28 mouse cellular contexts compared by ENCODE assay signal in genomic region chr12:103445060-103445459, GRCm38 (mm10). TPM values are rescaled to one million over a fixed set of nuclear protein-coding genes. Genes with fewer than 3 reads are reported as not detected.
DNase-seq lines count a peak whose midpoint lies in the region; ATAC-seq and TF ChIP-seq lines count a peak whose summit lies in the region.
"Had no signal": no experiment of that assay in that cellular context is flagged by ENCODE, and none has a peak within 500 bp of the region (broad histone marks: within the 10 kb centered on the region; RNA-seq: fewer than 3 reads in every experiment).

No protein-coding gene starts in this region.

- 67% methylated on average over 3 of the region's 3 CpGs for WGBS in midbrain, postnatal 0 days

- in situ Hi-C loops in CH12.LX (cut with MboI; ENCODE audit: low pct_ligation_motif_present, low pct_unique_long_range_greater_than_20kb, low sequenced_read_pairs): no loop called here

- no peak overlapping the region for H3K4me3 ChIP-seq in CH12.LX (replicated peaks in 1 of 3; ENCODE audit: low read depth in 2 of 3, low read length in 2 of 3, poor library complexity in 1 of 3)
- no peak overlapping the region for H3K4me3 ChIP-seq in midbrain, postnatal 0 days (ENCODE audit: low read depth, low read length)
- H3K4me3 ChIP-seq: embryonic facial prominence, embryonic 13.5 days; embryonic facial prominence, embryonic 15.5 days; erythroblast, embryonic 14.5 days; forebrain, embryonic 10.5 days; forebrain, embryonic 12.5 days had no signal

- H3K79me2 ChIP-seq in CH12.LX (replicated peaks; ENCODE audit: control insufficient read depth, extremely low read depth, insufficient read depth, poor library complexity, severe bottlenecking): no peaks in the 10 kb centered on the region

- H3K9ac ChIP-seq in CH12.LX (ENCODE audit: insufficient read depth, low read depth): no peak overlapping the region
- no peak overlapping the region for H3K9ac ChIP-seq in midbrain, postnatal 0 days (replicated peaks; ENCODE audit: low read length, poor library complexity, severe bottlenecking)
- H3K9ac ChIP-seq: embryonic facial prominence, embryonic 13.5 days; embryonic facial prominence, embryonic 15.5 days; forebrain, embryonic 12.5 days had no signal

- TF ChIP-seq CTCF in CH12.LX (conservative IDR thresholded peaks at IDR 0.05 in 1 of 2, IDR thresholded peaks at IDR 0.05 in 1 of 2; ENCODE audit: low read depth in 2 of 2, low read length in 2 of 2): no peak
- no peak for TF ChIP-seq CTCF in midbrain, postnatal 0 days (IDR thresholded peaks at IDR 0.05)

- TF ChIP-seq EP300 in CH12.LX (IDR thresholded peaks at IDR 0.05; ENCODE audit: low read length): peak; percentile 71

- H3K27ac ChIP-seq in CH12.LX (ENCODE audit: insufficient read depth, low read depth): no peak overlapping the region
- no peak overlapping the region for H3K27ac ChIP-seq in midbrain, postnatal 0 days (ENCODE audit: low read depth, low read length)
- H3K27ac ChIP-seq: embryonic facial prominence, embryonic 13.5 days; embryonic facial prominence, embryonic 15.5 days; forebrain, embryonic 10.5 days; forebrain, embryonic 12.5 days had no signal

- ATAC-seq in midbrain, postnatal 0 days (ENCODE audit: low FRiP score): no peak
- ATAC-seq: forebrain, embryonic 14.5 days; forebrain, embryonic 16.5 days had no signal

- peaks cover 7 to 25% of the 10 kb centered on the region in 2 experiments for H3K36me3 ChIP-seq in CH12.LX (replicated peaks in 1 of 2; ENCODE audit: control insufficient read depth in 1 of 2, insufficient read depth in 1 of 2, low read length in 1 of 2)
- H3K36me3 ChIP-seq in midbrain, postnatal 0 days (ENCODE audit: insufficient read depth, low read length): no peaks in the 10 kb centered on the region
- H3K36me3 ChIP-seq: embryonic facial prominence, embryonic 13.5 days; embryonic facial prominence, embryonic 15.5 days; forebrain, embryonic 10.5 days; forebrain, embryonic 12.5 days had no signal

- peak overlapping the region; percentile 16; the same call in 1 of the 2 replicates for H3K4me2 ChIP-seq in CH12.LX (ENCODE audit: insufficient read depth, low read depth, poor library complexity, severe bottlenecking)
- no peak overlapping the region for H3K4me2 ChIP-seq in midbrain, postnatal 0 days (ENCODE audit: low read depth, low read length, poor library complexity, severe bottlenecking)
- H3K4me2 ChIP-seq: embryonic facial prominence, embryonic 13.5 days; embryonic facial prominence, embryonic 15.5 days; forebrain, embryonic 12.5 days had no signal

- dilution Hi-C loops in CH12.LX (cut with MboI; ENCODE audit: extremely low pct_ligation_motif_present, extremely low pct_unique_long_range_greater_than_20kb, low sequenced_read_pairs): no loop called here

- peaks cover 5% of the 10 kb centered on the region for H3K27me3 ChIP-seq in CH12.LX (replicated peaks)
- H3K27me3 ChIP-seq in midbrain, postnatal 0 days (ENCODE audit: insufficient read depth, low read length): no peaks in the 10 kb centered on the region
- H3K27me3 ChIP-seq: embryonic facial prominence, embryonic 13.5 days; embryonic facial prominence, embryonic 15.5 days; forebrain, embryonic 12.5 days had no signal

- peak; percentile 0 for DNase-seq in kidney, adult 9 months
- no peak for DNase-seq in kidney, adult 18-20 months
- DNase-seq in CH12.LX (ENCODE audit: extremely low read depth): peak; percentile 67
- DNase-seq in midbrain, postnatal 0 days (ENCODE audit: low spot score): no peak
- no peak for DNase-seq in kidney, postnatal 4 days
- DNase-seq: adrenal gland, adult 2 months; adrenal gland, postnatal 10 days; adrenal gland, postnatal 25 days; B cell, adult 2 months; cerebellum, adult 11 months; cerebellum, adult 18-20 months; cerebellum, adult 8-10 months; cerebellum, adult 9-11 months; cerebellum, postnatal 14 days; cerebellum, postnatal 36 days; embryo, embryonic 11 days had no signal

- no peaks in the 10 kb centered on the region for H3K9me3 ChIP-seq in CH12.LX (replicated peaks; ENCODE audit: low read length)
- no peaks in the 10 kb centered on the region for H3K9me3 ChIP-seq in midbrain, postnatal 0 days (ENCODE audit: low read length)
- H3K9me3 ChIP-seq: embryonic facial prominence, embryonic 13.5 days; embryonic facial prominence, embryonic 15.5 days; forebrain, embryonic 10.5 days; forebrain, embryonic 12.5 days had no signal

- TF ChIP-seq POLR2A in CH12.LX (IDR thresholded peaks at IDR 0.05; ENCODE audit: low read depth, low read length): no peak

- TF ChIP-seq RAD21 in CH12.LX (IDR thresholded peaks at IDR 0.05; ENCODE audit: low read depth, low read length): no peak

- peaks cover 16 to 39% of the 10 kb centered on the region in 2 experiments for H3K4me1 ChIP-seq in CH12.LX (ENCODE audit: control insufficient read depth in 1 of 2, insufficient read depth in 2 of 2)
- H3K4me1 ChIP-seq in midbrain, postnatal 0 days (ENCODE audit: insufficient read depth, low read length): no peaks in the 10 kb centered on the region
- H3K4me1 ChIP-seq: embryonic facial prominence, embryonic 13.5 days; embryonic facial prominence, embryonic 15.5 days; forebrain, embryonic 12.5 days had no signal

TF ChIP-seq in CH12.LX, 34 proteins besides CTCF, POLR2A, EP300 and RAD21:
- TF ChIP-seq USF1 (IDR thresholded peaks at IDR 0.05; ENCODE audit: low read depth, low read length) (no peak), BHLHE40 (IDR thresholded peaks at IDR 0.05; ENCODE audit: low read depth, low read length) (0 out of 2 replicates have a peak, but pooled peaks have one; percentile 20), JUN (IDR thresholded peaks at IDR 0.05; ENCODE audit: insufficient read depth, low read depth, low read length) (peak; percentile 67), MAZ (IDR thresholded peaks at IDR 0.05; ENCODE audit: low read depth, low read length) (no peak), JUND (conservative IDR thresholded peaks at IDR 0.05; ENCODE audit: low read depth, low read length) (peak; percentile 91), CHD2 (IDR thresholded peaks at IDR 0.05; ENCODE audit: low read length) (no peak), IRF4 (IDR thresholded peaks at IDR 0.05; ENCODE audit: low read depth, low read length) (peak; percentile 92), TCF12 (IDR thresholded peaks at IDR 0.05; ENCODE audit: low read depth, low read length) (no peak)

RNA-seq across cellular contexts. Expression of gene Ifi27l2a, which starts 1.6 kb away (rescaled TPM):
- total RNA-seq in CH12.LX (2012; rRNA removed) (116 and 133 TPM in 2 replicates), CH12.LX (2014; rRNA removed) (262 and 289 TPM in 2 replicates)
- 81.1 and 83.9 TPM in 2 replicates for polyA plus RNA-seq in CH12.LX (2012; ENCODE audit: insufficient read length, low read depth)
- total RNA-seq in midbrain, postnatal 0 days (2014; rRNA removed): 1.7 TPM in 2 replicates
- polyA plus RNA-seq in midbrain, postnatal 0 days (2015; fragmentation: Nextera tagmentation; extraction: Ambion mirVana): 10.3 and 12.7 TPM in 2 replicates

RNA-seq across cellular contexts. Expression of gene Ifi27, which starts 11.0 kb away (rescaled TPM):
- total RNA-seq in CH12.LX (2012; rRNA removed) (143 and 198 TPM in 2 replicates), CH12.LX (2014; rRNA removed) (135 and 150 TPM in 2 replicates)
- 132 and 142 TPM in 2 replicates for polyA plus RNA-seq in CH12.LX (2012; ENCODE audit: insufficient read length, low read depth)
- 16.2 and 24.4 TPM in 2 replicates for total RNA-seq in midbrain, postnatal 0 days (2014; rRNA removed)
- 23.3 and 26.2 TPM in 2 replicates for polyA plus RNA-seq in midbrain, postnatal 0 days (2015; fragmentation: Nextera tagmentation; extraction: Ambion mirVana)

RNA-seq across cellular contexts. Expression of gene Ifi27l2b, which starts 12.0 kb away (rescaled TPM):
- total RNA-seq in CH12.LX (2012; rRNA removed) (not detected in 2 replicates), CH12.LX (2014; rRNA removed) (not detected in 2 replicates)
- polyA plus RNA-seq in CH12.LX (2012; ENCODE audit: insufficient read length, low read depth): not detected in 2 replicates
- not detected in 2 replicates for total RNA-seq in midbrain, postnatal 0 days (2014; rRNA removed)
- not detected in 2 replicates for polyA plus RNA-seq in midbrain, postnatal 0 days (2015; fragmentation: Nextera tagmentation; extraction: Ambion mirVana)
- total RNA-seq: adrenal gland, adult 2 months; adrenal gland, postnatal 10 days; adrenal gland, postnatal 25 days; adrenal gland, postnatal 4 days; common myeloid progenitor, adult 5-6 weeks; MEL had no signal
- polyA plus RNA-seq: adrenal gland, adult 2 months; brain, embryonic 14.5 days; embryonic facial prominence, embryonic 11.5 days; embryonic facial prominence, embryonic 13.5 days; erythroblast, embryonic 14.5 days; forebrain, embryonic 10.5 days; forebrain, embryonic 12.5 days; forebrain, embryonic 14.5 days; forebrain, embryonic 16.5 days had no signal

RNA-seq across cellular contexts. Expression of gene Ddx24, which starts 19.4 kb away (rescaled TPM):
- 76.2 and 91.3 TPM in 2 replicates for total RNA-seq in CH12.LX (2012; rRNA removed)
- 83.0 and 87.9 TPM in 2 replicates for total RNA-seq in CH12.LX (2014; rRNA removed)
- 125 and 150 TPM in 2 replicates for polyA plus RNA-seq in CH12.LX (2012; ENCODE audit: insufficient read length, low read depth)
- 140 and 153 TPM in 2 replicates for total RNA-seq in midbrain, postnatal 0 days (2014; rRNA removed)
- polyA plus RNA-seq in midbrain, postnatal 0 days (2015; fragmentation: Nextera tagmentation; extraction: Ambion mirVana): 209 and 245 TPM in 2 replicates

RNA-seq across cellular contexts. Expression of gene 9330161L09Rik, which starts 37.4 kb away (rescaled TPM):
- total RNA-seq in CH12.LX (2012; rRNA removed) (0.34 and 1.2 TPM in 2 replicates), CH12.LX (2014; rRNA removed) (0.24 and 0.50 TPM in 2 replicates)
- 0.33 and 0.54 TPM in 2 replicates for polyA plus RNA-seq in CH12.LX (2012; ENCODE audit: insufficient read length, low read depth)
- 9.6 and 9.7 TPM in 2 replicates for total RNA-seq in midbrain, postnatal 0 days (2014; rRNA removed)
- polyA plus RNA-seq in midbrain, postnatal 0 days (2015; fragmentation: Nextera tagmentation; extraction: Ambion mirVana): 1.1 and 1.5 TPM in 2 replicates
- polyA plus RNA-seq: erythroblast, embryonic 14.5 days had no signal

Comparison
In these comparisons a context has a peak if more than half of its experiments do, and no peak if none do; other contexts are left out.
1. DNase-seq: peak in kidney, adult 9 months (single experiment) and CH12.LX (single experiment); none in kidney, adult 18-20 months (single experiment), midbrain, postnatal 0 days (single experiment) and kidney, postnatal 4 days (0 of 2).
2. RNA of gene Ifi27l2a, which starts 1.6 kb away (total RNA-seq): 116 to 289 TPM in CH12.LX; 1.7 TPM in midbrain, postnatal 0 days; every median in the first group is over 10 times any median in the second.